Mouse (Mus musculus) ovary, postnatal 36 days (tissue): ENCODE measurements around the gene Grin2a.

Experiments
- DNase-seq: peaks from one replicate; pipeline ENCODE4 v3.0.0; 2022; ENCODE audit warnings: low spot score, mixed read lengths

Grin2a gene

DNA sequence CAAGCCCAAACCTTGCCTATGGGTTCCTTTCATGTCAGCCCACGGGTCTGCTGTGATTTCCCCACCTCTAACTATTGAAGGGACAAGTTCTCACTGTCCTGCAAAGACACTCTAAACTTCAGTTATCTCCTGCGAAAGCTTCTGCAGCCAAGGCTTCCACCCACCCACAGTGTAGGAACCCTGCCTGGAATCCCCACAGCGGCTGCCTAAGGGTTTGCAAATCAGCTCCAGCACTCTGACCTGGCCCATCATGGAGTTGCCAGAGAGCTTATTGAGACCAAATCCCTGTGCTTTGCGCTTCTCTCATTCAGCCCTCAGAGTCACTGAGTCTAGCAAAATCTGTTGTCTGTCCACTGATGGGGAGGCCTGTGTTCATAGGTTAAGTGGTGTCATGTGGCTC lies 130.3 kb downstream of the Grin2a start:
- no peak for DNase-seq

DNA sequence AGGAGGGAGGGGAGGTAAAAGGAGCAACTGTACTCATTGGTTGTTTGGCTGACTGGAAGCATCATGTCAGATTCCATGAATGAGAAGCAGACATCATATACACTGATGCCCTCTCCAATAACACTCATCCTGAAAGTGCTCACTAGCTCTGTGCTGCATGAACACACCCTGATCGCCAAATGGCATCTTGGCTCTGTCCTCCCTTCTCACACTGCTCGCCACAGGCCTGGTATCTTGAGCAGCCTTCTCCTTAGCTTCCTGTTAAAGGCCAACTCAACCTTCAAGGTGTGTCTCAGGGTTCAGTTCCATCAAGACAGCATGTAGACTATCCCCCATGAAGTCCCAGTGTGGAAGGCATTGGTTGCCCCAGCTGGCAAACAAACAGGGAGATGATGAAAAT lies 137.6 kb downstream of the Grin2a start:
- no peak for DNase-seq

DNA sequence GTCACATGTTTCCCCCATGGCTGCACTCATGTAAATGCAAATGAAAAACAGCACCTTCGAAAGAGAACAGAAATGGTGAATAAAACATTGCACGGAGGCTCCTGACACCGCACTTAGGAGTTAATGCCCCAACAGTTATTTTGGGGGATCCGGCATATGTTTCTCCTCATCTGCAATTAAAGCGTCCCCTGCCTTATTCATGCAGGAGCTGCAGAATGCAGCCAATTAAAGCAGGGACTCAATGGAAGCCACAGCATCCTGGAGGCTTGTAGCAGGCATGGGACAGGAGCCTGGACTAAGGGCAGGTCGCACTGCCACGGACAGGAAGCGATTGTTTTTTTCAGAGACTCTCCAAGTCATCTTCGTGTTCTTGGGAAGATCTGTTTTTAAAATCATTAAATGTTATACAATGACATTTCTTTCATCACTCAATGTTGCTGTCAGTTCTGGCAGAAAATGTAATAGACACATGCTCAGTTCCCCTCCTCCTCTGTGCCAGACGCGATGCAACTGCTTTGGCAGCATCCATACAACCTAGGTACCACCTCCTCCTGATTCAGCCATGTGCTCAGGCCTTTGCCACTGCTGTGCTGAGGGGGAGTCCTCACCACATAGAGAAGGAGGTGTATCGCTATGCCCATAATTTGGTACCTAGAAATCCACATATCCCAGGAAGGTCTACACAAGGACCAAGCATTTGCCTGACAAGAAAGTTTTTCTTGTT lies 143.9 kb downstream of the Grin2a start:
- no peak for DNase-seq

DNA sequence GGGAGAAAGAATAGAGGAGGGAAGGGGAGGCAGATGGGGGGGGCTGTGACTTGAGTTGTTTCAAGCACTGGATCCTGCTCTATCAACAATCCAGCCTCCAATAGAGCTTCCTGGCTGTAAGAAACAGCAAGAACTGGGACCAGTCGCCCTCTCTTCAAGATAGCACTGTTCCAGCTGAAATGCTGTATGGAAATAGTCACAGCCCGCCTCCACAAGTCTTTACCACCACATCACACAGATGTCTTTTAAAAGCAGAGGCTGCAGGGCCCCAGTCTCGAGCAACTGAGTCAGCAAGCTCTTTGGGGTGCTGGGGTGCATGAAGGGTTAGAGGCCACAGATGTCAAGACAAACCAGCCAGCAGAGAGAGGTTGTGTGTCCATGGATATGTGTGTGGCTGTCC lies 153.9 kb downstream of the Grin2a start:
- DNase-seq, result no peak

DNA sequence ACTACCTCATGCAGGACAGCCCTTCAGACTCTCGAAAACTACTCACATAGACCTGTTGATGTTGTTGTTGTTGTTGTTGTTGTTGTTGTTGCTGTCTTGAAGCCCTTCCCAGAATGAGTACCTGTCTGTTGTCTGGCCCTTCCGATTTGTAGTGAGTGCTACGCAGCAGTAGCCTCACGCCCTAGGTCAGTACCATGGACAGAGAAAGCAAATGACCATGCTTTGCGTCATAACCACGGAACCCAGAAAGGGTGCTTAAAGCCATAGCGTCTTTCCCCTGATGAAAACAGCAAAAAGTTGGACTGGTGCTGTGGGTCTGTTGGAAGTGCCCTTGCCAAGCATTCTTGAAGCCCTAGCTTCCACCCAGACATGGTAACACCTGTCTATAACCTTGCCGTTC lies 158.8 kb downstream of the Grin2a start:
- DNase-seq, result no peak

DNA sequence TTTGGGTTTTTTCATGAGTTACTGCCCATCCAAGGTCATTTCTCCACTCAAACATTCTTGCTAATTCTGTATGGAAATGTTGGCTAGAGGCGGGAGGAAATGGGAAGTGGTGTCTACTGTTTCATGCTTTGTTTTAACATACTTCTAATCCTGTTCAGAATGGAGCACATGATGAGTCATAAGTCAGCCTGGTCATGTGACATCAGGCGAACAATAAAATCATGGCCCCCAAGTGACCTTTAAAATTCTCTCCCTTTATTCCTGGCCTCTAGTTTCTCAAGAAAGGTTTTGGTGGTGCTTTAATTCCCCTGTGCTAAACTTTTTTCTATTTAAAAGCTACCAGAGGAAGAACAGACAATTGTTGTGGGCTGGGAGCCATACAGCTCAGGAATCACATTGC lies 161.1 kb downstream of the Grin2a start:
- no peak for DNase-seq

DNA sequence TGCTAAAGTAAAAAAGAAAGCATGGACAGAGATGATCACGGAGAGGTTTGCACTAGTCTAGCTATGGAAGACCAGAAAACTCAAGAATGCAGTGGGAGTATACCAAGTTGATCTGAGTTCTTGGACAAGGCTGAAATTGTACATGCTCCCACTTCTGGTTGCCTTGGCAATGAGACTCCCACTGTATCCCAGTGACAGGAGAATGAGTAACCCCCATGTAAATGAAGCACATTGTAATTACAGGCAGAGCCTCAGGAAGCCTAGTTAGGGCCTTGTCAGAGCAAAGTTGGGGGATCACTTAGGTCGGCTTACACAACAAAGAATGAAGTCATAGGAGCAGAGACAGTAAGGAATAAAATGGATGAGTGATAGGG lies 170.3 kb downstream of the Grin2a start:
- DNase-seq, result no peak

DNA sequence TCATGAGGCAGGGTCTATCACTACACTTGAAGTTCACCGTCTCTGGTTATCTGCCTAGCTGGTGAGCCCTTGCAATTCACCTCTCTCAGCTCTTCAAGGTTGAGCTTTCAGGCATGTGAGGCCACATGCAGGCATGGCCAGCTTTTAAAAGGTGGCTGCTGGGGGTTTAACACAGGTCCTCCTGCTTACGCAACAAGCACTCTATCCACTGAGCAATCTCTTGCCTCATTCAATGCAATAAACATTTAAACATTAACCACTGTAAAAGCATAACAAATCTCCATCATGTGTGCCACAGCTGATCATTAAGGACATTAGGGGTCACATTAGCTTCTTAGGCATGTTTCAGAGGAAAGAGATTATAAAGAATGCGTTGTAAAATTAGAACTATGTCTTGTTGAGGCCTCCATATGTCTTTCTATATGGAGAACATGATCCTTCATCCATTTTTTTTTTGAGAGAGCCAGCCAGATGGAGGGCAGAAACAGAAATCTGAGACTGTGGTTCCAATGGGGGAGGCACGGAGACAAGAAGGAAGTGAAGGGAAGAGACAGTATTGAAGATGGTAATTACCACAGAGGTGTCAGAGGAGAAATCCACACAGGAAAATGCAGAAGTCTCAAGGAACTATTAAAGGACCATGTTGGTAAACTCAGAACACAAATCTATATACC lies 170.8 kb downstream of the Grin2a start:
- no peak for DNase-seq

DNA sequence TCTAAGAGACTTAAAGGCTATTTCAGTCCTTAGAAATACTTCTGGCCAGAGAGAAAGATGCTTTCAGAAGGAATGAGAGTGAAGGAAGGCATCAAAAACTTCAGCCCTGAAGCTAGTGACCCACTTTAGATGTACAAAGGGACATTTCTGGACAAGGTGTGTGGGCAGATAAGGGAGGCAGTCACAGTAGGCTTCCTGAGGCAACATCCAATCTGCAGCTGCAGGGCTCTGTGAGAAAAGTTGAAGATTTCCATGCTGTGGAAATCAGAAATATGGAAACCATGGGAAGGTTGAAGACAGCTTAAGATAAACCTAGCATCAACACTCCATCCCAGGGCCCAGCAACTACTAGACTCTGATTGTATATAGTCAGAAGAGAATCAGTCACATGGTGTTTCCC lies 171.7 kb downstream of the Grin2a start:
- DNase-seq, result no peak

DNA sequence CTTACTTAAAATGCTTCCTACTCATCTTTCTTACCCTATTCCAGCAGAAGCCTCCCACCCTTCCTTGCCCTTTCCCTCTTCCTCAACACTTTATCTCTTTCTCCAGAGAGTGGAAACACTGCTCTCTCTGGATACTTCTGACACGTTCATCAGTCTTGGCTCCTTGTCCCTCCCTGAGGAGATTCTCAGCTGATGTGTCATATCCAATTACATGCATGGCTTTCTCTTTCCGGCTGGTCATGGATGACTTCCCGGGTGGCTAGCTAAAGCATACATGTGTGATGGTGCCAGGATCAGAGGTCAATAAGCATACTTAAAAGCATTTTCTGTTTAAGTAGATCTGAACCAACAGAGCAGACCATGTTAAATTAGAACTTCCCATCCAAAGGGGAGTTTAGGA lies 175.9 kb downstream of the Grin2a start:
- no peak for DNase-seq

DNA sequence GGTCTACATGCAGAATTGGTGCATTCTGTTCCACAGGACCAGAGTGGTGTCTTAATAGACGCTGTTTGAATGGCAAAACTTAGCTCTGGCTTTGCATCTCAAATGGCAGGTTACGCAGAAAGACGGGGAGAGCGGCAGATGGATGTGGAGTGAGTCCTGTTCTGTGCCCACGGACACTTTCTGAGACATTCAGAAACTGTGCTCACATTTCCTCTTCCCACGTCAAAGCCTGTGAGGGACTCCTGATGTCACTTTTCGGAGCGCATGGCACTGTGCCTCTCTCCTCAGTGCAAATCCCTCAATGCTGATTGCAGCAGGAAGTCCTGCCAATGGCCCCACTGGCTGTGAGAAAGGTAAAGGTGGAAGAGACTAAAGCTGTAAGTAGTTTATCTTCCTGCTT lies 194.0 kb downstream of the Grin2a start:
- DNase-seq, result no peak

DNA sequence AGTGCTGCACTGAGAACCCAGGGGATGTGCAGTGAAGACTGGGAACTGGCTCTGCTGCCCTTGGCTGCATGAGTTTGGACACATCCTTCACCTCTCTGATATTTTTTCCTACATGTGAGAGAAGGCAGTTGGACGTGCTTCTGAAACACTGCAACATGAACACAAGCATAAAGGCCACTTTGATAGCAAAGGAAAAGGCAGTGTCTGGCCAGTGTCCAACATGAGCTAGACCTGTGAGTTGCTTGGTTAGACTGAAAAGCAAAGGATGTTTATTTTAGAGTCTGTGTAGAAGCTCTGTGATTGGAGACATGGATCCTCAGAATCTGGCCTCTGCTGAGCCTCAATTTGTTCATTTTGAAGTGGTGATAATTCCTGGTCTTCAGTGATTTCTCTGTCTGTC lies 195.1 kb downstream of the Grin2a start:
- DNase-seq, result no peak

DNA sequence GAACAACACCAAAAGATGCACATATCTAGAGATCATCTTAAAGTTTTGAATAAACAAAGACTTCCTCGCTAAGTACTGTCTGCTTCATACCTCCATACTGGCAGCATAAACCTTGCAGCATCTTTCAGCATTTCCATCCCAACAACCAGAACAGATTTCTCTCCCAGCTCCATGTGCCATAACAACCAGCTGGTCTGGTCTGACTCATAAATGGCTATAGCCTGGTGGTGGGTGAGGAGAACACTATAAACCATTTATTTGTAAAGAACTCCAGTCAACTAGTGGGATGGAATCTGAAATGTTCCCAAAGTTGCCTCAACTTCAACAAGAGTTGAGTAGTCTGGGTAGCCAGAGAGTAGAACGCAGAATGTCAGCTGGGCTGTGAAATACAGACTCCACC lies 202.4 kb downstream of the Grin2a start:
- no peak for DNase-seq

DNA sequence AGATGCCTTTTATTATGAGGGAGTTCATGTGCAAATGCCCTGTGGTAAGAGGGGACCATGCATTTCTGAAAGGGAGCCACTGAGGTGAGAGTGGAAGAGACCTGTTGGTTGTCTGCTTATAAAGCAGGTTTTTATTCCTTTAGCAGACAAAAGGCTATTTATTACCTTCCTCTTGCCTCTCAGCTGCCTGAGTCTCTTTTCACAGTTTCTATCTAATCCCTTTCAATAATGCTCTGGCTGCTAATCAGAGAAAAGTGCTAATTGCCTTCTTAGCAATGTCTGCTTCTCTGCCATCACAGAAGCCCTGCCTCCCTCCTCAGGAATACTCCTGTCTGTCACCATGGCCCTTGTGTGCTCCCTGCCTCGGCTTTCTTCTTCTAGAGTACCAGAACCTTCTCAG lies 209.1 kb downstream of the Grin2a start:
- no peak for DNase-seq

DNA sequence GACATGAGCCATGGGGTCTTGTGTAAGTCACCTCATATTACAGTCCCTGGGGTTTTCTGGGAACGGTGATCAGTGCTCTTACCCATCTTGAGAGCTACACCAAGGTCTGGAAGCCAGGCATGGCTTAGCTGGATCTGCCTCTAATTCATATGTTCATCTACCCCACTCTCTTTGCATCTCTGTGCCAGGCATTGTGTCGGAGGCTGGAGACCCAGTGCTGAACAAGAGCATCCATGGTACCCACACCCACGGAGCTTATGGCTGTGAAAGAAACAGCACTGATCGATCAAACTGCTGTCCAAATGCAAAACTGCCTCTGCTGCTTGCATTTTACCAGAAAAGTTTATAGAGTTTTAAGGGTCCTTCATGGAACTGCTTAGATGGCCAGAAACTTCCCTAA lies 209.5 kb downstream of the Grin2a start:
- no peak for DNase-seq

DNA sequence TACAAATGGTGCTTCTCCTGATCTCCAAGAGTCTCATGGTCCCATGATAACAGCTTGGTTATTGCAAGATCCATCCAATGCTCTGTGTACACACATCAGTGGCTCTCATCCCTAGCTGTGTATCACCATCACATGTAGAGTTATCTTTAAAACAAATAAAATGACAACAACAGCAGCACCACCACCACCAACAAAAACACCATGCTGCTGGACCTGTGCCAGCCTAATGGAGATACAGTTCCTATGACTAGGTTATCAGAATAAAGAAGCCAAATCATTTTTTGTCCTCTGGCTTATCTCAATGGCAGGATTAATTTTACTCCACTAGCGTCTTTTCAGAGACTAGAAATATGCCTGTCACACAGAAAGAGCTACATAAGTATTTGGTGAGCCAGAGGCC lies 226.4 kb downstream of the Grin2a start:
- DNase-seq, result no peak

DNA sequence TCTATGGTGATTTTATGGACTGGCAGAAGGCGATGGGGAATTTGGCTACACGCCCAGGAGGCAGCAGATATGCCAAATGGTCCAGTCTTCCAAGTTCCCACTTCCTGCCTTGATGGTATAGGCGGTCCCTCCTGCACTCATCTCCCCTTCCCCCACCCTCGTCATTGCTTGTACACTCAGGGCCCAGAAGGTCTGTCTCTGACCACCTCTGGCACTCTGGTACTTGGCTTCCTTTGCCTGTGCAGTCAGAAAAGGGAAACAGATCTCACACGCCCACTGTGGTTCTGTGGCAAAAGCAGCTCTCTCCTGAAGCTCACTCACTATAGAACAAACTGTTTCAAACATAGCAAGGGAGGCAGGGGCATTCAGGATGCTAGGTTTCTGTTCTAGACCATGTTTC lies 227.0 kb downstream of the Grin2a start:
- no peak for DNase-seq

DNA sequence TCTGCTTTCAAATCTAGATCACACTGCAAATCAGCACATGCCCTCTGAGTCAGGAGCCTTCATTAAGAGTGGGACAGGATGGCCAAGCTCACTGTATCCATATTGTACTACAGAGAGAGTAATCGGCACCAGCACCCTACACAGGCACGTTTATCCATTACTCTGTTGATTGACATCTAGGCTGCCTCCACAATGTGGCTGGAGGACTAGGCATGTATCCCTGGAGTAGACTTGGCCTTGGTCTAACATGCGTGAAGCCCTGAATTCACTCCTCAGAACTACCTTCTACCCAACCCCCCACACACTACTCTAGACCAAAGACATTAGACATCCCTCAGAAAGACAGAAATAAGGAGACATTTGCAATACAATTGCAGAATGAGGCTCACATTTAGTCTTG lies 227.4 kb downstream of the Grin2a start:
- DNase-seq, result no peak

DNA sequence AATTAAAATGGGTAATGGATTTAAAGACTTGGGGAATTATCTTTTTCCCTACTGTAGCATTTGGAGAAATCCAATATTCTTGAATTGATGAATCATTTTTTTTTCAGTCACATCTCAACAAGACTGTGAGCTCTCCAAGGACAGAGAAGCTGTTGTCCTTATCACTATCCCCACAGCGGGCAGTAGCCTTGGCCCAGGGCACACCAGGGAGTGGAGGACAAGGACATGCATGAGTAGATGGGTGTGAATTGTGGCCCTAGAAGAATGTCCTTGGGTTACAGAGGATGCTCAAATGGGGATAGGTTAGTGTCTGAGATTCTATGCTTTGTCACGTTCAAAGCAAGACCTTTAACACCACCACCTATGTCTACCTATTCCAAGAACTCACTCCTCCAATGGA lies 231.3 kb downstream of the Grin2a start:
- DNase-seq, result no peak

DNA sequence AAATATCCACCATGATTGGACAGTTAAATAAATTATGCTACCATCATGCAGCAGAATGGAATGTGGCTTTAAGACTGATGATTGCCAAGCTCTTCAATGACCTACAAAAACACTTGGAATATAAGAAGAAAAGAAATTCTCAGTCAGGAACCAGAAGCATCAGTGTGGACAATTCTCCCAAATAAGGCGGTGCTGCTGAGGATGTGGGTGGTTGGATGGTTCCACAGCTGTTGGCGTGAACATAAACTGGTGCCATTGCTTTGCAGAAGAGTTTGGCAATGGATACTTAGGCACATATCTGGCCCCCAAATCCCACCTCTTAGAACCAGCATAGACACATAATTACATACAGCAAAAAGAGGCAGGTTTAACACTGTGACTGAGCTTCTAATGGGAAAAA lies 235.0 kb downstream of the Grin2a start:
- DNase-seq, result no peak

DNA sequence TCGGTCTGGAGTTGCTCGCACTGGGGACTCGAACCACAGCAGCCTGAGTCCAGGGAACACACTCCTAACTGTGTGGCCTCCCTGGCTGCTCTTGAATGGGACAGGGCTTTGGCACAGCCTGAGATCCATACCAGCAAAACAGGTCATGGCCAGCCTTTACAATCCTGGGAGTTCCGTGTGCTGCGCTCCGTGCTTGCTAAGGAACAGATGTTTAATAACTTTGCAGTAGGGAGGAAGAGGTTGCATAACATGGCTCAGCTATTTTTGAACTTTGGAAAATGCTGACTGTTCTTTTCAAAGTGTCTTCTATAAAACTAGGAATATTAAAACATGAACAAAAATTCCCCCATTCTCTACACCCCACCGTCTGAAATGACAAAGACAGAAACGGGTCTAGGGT lies 238.5 kb downstream of the Grin2a start:
- no peak for DNase-seq

DNA sequence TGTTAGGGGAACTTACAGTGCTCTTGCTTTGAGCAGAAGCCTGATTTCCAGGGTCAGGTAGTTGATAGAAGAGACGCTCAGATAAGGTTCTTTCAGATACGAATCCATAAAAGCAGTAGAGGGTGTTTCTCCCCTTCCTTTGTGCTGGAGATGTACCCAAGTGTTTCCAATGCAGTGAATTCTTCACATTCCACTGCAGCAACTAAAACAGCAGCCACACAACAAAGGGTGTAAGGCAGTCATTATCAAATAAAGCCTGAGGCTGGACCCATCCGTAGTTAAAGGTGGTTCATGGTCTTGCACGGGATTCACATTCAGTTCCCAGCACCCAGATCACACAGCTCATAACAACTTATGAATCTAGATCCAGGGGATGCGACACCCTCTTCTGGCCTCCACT lies 241.3 kb downstream of the Grin2a start:
- DNase-seq, result no peak

DNA sequence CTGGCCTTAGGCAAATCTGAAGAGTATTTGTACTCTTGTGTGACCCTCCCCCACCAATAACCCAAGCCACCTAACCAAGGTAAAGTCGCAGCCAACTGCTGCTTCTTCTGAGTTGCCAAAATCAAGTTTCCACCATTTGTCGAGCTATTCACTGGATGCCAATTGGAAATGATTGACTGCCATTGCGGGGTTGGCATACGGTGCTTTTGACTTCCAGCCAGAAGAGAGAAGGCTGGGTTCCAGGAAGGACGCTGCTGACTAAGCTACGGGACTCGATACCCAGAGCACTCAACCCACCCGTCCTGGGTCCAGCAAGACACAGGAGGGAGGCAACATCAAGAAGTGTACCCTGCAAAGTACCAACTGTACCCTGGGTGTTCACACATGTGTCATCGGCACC lies 242.3 kb downstream of the Grin2a start:
- DNase-seq, result no peak

DNA sequence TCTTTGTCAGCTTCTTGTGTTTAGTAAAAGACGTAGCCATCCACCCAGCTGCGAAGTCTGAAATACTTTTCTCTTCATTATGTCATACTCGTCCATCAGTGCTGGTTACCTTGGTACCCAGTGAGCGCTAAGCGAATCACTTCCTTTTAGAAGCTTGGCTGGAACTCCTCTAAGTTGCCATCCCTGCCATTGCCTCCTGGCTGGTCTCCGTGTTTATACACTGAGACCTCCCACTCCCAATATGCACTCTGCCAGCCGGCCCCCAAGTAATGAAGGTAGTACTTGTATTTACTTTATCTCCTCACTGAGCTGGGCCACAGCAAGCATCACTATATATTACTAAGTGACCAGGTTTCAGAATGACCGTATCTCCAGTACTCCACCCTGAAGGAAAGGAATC lies 242.8 kb downstream of the Grin2a start:
- no peak for DNase-seq
